Mouse (Mus musculus): ENCODE data around the gene Ccnb1ip1.

Gene Ccnb1ip1

DNA sequence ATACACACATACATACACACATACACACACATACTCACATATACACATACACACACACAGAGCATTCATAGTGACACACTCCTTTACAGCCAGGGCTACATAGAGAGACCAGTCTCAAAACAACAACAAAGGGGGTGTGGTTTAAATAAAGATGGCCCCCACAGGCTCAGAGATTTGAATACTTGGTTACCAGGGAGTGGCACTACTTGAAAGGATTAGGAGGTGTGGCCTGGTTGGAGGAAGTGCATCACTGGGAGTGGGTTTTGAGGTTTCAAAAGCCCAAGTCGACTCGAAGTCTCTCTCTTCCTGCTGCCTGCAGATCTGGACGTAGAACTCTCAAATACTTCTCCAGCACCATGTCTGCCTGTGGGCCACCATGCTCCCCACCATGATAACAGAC lies 25.4 kb downstream of the Ccnb1ip1 start:
- DNase-seq (ENCODE audit: low read depth): no peak

DNA sequence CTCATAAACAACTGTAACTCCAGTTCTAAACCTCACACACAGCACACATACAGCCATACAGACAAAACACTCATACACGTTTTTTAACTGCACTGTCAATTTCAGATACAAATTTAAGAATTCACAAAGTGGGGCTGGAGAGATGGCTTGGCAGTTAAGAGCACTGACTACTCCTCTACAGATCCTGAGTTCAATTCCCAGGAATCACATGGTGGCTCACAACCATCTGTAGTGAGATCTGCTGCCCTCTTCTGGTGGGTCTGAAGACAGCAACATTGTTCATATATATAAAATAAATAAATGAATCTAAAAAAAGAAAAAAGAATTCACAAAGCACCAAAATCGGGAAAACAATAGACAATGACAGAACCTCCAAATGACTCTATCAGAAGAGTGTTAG lies 36.2 kb downstream of the Ccnb1ip1 start:
- DNase-seq (ENCODE audit: low read depth): no peak

DNA sequence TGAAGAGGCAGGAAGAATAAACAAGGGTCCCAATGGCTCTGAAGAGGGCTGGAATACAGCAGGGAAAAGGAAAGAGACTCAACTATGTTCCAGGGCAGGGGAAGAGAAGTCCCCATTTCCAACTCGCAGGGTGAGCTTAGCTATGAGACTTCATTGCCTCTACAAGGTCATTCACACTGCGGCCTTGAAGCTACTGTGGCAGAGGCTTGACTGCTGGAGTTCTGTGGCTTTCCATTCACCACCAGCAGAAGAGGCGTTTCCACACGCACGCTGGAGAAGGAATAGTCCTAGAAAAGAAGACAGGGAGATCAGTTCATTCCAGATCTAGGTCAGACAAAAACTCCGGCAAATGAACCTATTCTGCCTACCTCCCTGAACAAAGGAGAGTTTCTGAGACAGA lies 41.8 kb downstream of the Ccnb1ip1 start:
- no peak for DNase-seq (ENCODE audit: low read depth)

DNA sequence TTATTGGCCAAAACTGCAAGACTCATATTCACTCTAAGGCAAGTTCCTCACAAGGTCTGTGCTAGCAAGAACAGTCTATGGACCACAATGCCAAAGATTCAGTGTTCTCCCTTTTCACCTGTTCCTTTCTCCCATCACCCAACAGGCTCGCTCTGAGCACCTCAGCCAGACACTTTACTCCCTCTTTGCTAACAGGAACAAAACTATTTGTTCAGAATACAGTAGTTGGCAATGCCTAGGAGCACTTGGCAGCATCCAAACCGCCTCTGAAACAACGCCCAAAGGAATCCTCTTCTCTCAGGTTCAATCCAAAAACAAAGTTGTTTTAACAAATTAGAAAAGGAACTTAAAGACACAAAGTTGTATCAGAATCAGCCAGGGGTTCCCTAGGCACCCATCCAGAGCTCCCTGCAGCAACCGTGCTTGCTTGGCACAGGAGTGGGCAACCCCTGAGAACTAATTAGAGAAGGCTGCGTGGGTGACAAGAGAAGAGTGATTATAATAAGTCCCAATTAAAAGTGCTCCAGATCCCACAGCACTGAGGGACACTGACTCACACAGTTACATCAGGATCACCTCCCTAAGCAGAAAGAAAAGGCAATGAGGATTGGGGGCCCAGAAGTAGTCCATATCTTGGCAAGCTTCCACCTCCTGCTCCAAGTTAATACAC lies 49.0 kb downstream of the Ccnb1ip1 start:
- no peak for DNase-seq (ENCODE audit: low read depth)

DNA sequence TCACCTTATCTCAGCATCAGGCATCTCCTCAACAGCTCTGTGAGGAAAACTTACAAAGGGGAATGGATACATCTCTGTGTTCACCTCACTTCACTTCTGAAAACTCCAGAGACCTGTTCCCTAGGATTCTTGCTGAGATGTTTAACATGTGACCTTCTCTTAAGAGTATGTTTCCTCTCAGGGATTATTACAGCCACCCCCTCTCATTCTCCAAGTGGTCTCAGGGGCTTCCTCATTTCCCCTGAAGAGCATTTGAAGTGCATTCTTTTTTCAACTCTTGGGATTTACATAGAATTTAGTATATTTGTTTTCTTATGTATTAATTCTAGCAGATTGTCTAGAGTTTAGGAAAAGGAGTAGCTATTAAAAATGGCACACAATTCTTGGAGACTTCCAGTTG lies 62.5 kb downstream of the Ccnb1ip1 start, which contains the start of gene Olfr749:
Olfr749 (minus strand) TSS at position 101 of the 400 bp plus-strand sequence.
- no peak for DNase-seq (ENCODE audit: low read depth)

DNA sequence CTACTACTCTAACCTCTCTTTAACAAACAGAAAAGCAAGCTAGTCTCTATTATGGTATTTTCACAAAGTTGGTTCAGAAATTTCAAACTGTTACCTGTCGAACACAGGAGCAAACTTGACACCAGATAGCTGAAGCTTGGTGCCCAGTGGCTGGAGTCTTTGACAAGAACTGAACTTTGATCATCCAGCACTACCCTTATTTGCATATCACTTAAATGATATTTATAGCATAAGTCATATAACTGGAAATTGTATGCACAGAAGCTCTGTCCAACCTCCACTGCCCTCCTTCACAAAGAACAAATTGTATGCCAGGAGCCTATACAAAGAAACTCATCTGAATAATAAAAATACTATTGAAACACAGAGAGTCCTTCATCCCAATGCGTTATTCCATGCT lies 65.9 kb downstream of the Ccnb1ip1 start:
- no peak for DNase-seq (ENCODE audit: low read depth)

DNA sequence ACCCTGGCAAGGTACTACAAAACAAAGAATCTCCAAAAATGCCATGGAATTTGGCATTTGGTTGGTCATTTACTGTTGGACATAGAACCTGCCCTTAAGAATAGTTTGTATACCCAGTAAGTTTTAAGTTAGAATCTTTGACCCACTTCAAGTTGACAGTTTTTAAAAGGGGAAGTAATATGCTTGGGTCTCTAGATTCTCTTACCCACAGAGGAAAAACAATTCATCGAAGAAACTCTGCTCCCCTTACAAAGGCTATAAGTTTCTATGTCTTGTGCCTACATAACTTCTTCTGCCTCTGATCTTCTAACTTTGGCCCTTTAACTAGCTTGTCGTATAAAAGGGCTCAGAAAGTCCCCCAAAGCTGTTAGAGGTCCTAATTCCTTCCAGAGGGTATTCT lies 67.2 kb downstream of the Ccnb1ip1 start:
- DNase-seq (ENCODE audit: low read depth): no peak
